Mouse (Mus musculus) hindbrain, embryonic 12.5 days (tissue): ENCODE data around the gene Hoxa4. TPM values are rescaled to one million over a fixed set of nuclear protein-coding genes. Genes with fewer than 3 reads are reported as not detected.

Experiments used
- ATAC-seq: fragments of 200-750 bp; cut with Nextera tagmentation; 2 replicates; pipeline ENCODE4 v1.8.0; 2017; ENCODE audit warnings: moderate TSS enrichment; ENCODE audit not compliant: low FRiP score
- H3K27ac ChIP-seq: fragments of 300-500 bp; sonication (generic); 2 replicates; pipeline ENCODE4 v1.5.1; 2016; ENCODE audit warnings: mild to moderate bottlenecking
- H3K27me3 ChIP-seq: fragments of 300-500 bp; sonication (generic); 2 replicates; pipeline ENCODE4 v1.6.1; 2016; ENCODE audit warnings: mild to moderate bottlenecking
- H3K36me3 ChIP-seq: fragments of 300-500 bp; sonication (generic); 2 replicates; pipeline ENCODE4 v1.6.1; 2016; ENCODE audit warnings: mild to moderate bottlenecking
- H3K4me1 ChIP-seq: fragments of 300-500 bp; sonication (generic); 2 replicates; pipeline ENCODE4 v1.6.1; 2016
- H3K4me2 ChIP-seq: fragments of 300-500 bp; sonication (generic); replicated peaks from 2 replicates; pipeline ENCODE4 v1.6.1; 2016; ENCODE audit warnings: mild to moderate bottlenecking
- H3K4me3 ChIP-seq: fragments of 300-500 bp; sonication (generic); 2 replicates; pipeline ENCODE4 v1.5.1; 2016; ENCODE audit warnings: mild to moderate bottlenecking
- H3K9ac ChIP-seq: fragments of 300-500 bp; sonication (generic); 2 replicates; pipeline ENCODE4 v1.6.1; 2016; ENCODE audit warnings: mild to moderate bottlenecking, moderate library complexity
- H3K9me3 ChIP-seq: fragments of 300-500 bp; sonication (generic); replicated peaks from 2 replicates; pipeline ENCODE4 v1.6.1; 2016; ENCODE audit warnings: mild to moderate bottlenecking
- WGBS: fragments of 180-500 bp; shearing (Covaris S2); methylation state at CpG from one replicate; pipeline ENCODE4 v1.1.7; 2016; 5-methylcytosine and 5-hydroxymethylcytosine counted together
- polyA plus RNA-seq: library from polyadenylated mRNA; unstranded; fragments of >200 nt; fragmentation: Nextera tagmentation; extraction: Ambion mirVana; gene quantifications from 2 replicates; pipeline ENCODE4 v1.2.1, GENCODE M21; 2016

The Hoxa4 gene
- polyA plus RNA-seq, 1 experiment from 2014 or later, result 6.9 TPM

DNA sequence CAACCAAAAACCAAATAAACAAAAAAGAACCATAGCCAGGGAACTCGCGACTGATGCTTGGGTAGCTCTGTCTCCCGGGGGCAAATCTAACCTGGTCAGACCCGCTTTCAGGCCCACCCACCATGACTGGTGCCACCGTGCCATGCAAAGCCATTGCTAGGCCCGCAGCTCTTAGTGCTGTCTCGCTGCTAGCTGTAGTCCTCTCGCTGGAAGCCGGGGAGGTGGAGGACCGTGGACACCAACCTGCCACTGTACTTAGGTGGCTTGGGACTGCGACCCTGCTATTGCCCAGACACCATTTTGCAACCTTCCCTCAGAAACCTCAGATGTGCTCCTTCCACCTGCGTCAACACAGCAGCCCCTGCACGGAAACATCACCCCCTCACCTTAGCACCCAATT, 20.4 kb upstream of the Hoxa4 start:
- Histone ChIP-seq H3K9ac (no peak overlapping the region), H3K36me3 (no peaks in the 10 kb centered on the region), H3K4me2 (peak overlapping the region; percentile 8), H3K27me3 (peaks cover 98% of the 10 kb centered on the region), H3K4me3 (peak overlapping the region; percentile 7; the same call in 1 of the 2 replicates), H3K9me3 (no peaks in the 10 kb centered on the region), H3K4me1 (peaks cover 15% of the 10 kb centered on the region), H3K27ac (no peak overlapping the region)
- 4% methylated on average over 13 of the region's 13 CpGs for WGBS
- ATAC-seq, result no peak

DNA sequence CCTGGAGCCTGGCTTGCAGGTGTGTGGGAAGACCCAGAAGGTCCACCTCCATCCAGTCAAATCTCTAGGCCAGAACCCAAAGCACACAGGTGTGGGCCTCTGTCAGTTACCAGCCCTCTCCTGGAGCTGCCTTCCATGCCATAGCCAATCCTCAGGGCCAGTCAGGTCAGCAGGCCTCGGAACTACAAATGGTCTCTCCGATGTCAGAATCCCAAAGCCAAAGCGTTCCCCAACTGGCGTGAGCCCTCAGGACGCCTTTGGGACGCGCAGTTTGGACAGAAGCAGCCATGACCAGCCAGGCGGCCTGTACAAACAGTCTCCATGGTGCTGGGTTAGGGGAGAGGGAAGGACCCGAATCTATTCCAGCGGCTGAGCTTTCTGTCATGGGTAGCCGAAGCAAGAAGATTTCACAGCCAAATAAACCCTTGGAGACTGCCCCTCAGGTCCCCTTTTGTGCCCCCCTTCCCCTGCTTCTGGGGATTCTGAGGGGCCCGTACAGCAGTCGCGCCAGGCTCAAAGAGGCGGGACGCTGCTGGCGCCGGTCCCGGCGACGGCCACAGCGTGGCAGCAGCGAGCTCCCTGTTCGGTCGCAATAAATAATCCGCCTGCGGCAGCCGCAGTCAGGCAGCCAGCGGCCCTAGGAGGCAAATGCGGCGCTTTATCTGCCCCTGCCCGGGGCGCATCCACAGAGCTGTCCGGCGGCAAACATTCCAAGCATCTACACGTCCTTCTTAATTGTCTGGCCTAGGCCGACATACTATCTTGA, 19.8 kb upstream of the Hoxa4 start:
- Histone ChIP-seq H3K27me3 (peaks cover 98% of the 10 kb centered on the region), H3K4me3 (peak overlapping the region; percentile 7; the same call in 1 of the 2 replicates), H3K36me3 (no peaks in the 10 kb centered on the region), H3K4me1 (peaks cover 11% of the 10 kb centered on the region), H3K4me2 (peak overlapping the region; percentile 8), H3K9ac (no peak overlapping the region), H3K27ac (no peak overlapping the region), H3K9me3 (no peaks in the 10 kb centered on the region)
- peak; percentile 67 for ATAC-seq
- WGBS, result under 1% methylated on average over 37 of the region's 37 CpGs

DNA sequence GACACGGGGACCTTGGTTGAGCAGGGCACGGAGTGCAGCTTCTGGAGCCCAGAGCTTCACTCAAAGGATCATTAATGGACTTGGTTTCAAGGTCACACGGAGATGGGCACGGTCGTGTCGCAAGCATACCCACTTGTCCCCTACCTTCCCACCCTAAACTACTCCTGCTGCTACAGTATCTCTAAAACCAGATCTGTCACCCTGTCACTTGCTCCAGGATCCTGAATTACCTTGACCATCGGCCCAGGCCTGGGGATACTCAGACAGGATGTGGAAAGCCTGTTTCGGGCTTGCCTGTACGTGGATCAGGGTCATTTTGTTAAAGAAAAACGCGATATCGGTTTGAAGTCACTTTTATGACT, 18.1 kb upstream of the Hoxa4 start:
- H3K4me3 ChIP-seq, result no peak overlapping the region
- H3K27me3 ChIP-seq, result peaks cover 98% of the 10 kb centered on the region
- no peak for ATAC-seq
- 9% methylated on average over 12 of the region's 12 CpGs for WGBS
- H3K9ac ChIP-seq, result no peak overlapping the region
- H3K9me3 ChIP-seq, result no peaks in the 10 kb centered on the region
- no peak overlapping the region; the same call in 1 of the 2 replicates for H3K4me2 ChIP-seq
- H3K27ac ChIP-seq, result no peak overlapping the region
- peaks cover 11% of the 10 kb centered on the region for H3K4me1 ChIP-seq
- H3K36me3 ChIP-seq, result no peaks in the 10 kb centered on the region

DNA sequence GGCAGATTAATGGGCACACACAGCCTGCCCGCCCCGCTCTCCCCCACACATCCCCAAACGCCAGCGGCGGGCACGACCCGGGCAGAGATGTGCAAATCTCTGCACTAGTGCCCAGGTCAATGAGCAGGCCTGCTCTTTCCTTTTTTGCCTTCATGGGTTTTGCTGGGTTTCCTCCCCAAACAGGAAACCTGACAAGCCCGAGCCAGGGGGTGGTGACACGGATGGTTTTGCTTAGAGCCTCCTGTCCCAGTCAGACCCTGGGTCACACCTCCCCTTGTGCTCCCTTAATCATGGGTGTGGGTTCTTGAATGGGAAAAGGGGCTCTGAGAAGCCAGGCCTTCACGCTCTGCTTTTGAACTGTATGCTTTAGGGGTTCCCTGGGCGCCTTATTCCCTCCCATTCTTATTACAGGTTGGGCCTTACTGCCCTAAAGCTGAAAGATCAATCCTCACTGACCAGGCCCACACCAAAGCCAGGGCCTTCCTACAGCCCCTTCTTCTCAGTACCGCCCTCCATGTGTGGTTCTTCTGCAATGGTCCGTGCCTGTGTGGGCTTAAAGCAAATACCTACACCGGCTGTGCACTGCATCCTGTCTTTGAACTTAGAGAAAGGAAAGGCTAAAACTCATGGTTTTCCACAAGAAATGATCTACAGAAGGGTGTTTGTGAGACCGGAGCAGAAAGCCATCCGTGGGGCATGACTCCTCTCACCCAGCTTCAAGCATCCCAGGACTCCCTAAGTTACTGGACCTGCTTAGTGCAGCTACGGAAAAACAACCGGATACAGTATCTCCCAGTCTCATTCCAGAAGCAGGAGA, 17.5 kb upstream of the Hoxa4 start:
- no peaks in the 10 kb centered on the region for H3K36me3 ChIP-seq
- 3% methylated on average over 18 of the region's 18 CpGs for WGBS
- peak overlapping the region; percentile 25 for H3K4me3 ChIP-seq
- H3K9me3 ChIP-seq, result no peaks in the 10 kb centered on the region
- peak overlapping the region; percentile 46 for H3K4me2 ChIP-seq
- H3K27me3 ChIP-seq, result peaks cover 97% of the 10 kb centered on the region
- no peak overlapping the region for H3K9ac ChIP-seq
- no peak for ATAC-seq
- H3K4me1 ChIP-seq, result peaks cover 11% of the 10 kb centered on the region
- H3K27ac ChIP-seq, result no peak overlapping the region; the same call in 1 of the 2 replicates

DNA sequence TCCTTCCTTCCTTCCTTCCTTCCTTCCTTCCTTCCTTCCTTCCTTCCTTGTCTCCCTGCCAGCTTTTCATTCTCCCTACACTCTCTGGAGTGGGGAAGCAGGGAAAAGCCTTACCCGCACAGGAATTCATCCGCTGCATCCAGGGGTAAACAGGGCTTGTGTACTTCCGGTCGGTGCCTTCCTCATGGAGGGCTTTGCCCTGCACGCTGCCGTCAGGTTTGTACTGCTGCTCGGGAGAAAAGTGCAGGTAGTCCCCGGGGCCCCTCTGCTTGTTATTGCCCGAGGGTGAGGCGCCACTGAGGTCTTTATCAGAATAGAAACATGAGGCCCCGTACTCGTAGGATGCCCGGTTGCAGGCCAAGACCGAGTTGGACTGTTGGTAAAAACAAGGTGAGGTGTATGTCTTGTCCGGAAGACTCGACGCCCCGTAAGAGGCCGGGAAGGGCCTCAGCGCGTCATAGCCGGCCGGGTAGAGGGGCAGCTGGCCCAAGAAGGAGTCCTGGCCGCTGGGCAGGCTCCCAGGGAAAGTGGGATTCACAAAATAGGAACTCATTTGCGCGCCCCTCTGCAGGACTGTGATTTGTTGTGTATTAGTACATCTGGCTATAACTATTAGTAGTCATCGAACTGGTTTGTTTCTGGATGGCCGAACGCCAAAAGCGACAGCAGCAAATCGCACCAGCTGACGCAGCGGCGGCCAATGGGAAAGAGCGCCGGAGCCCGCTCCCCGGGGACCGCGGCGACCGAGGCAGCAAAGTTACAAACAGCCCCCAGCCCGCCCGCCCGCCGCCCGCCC, 16.7 kb upstream of the Hoxa4 start, which contains the start of gene Hoxa6:
Hoxa6 (minus strand) TSS at position 651 of the 796 bp plus-strand sequence.
- peaks cover 20% of the 10 kb centered on the region for H3K4me1 ChIP-seq
- no peak for ATAC-seq
- H3K9ac ChIP-seq, result 0 out of 2 replicates have a peak within 1 kb of the TSS, but pooled peaks have one; percentile 38
- 1% methylated on average over 46 of the region's 47 CpGs for WGBS
- H3K36me3 ChIP-seq, result no peaks in the 10 kb centered on the region
- peaks cover 97% of the 10 kb centered on the region for H3K27me3 ChIP-seq
- H3K4me3 ChIP-seq, result peak within 1 kb of the TSS; percentile 47
- H3K27ac ChIP-seq, result peak within 1 kb of the TSS; percentile 32
- H3K9me3 ChIP-seq, result no peaks in the 10 kb centered on the region
- peak within 1 kb of the TSS; percentile 46 for H3K4me2 ChIP-seq

DNA sequence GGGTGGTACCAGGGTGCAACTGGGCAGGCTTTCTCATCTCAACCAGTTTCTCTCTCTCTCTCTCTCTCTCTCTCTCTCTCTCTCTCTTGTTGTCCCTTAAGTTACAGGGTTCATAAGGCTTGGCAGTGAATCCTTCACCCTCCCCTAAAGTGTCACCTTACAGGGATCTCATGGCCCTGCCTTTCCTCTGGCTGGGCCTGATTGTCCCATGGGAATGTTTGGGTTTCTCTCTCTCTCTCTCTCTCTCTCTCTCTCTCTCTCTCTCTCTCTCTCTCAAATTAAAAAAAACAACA, 16.1 kb upstream of the Hoxa4 start:
- Histone ChIP-seq H3K4me3 (peak overlapping the region; percentile 47; the same call in 1 of the 2 replicates), H3K9ac (no peak overlapping the region), H3K36me3 (no peaks in the 10 kb centered on the region), H3K27me3 (peaks cover 97% of the 10 kb centered on the region), H3K9me3 (no peaks in the 10 kb centered on the region), H3K27ac (no peak overlapping the region), H3K4me2 (peak overlapping the region; percentile 46), H3K4me1 (peaks cover 17% of the 10 kb centered on the region)
- no peak for ATAC-seq

DNA sequence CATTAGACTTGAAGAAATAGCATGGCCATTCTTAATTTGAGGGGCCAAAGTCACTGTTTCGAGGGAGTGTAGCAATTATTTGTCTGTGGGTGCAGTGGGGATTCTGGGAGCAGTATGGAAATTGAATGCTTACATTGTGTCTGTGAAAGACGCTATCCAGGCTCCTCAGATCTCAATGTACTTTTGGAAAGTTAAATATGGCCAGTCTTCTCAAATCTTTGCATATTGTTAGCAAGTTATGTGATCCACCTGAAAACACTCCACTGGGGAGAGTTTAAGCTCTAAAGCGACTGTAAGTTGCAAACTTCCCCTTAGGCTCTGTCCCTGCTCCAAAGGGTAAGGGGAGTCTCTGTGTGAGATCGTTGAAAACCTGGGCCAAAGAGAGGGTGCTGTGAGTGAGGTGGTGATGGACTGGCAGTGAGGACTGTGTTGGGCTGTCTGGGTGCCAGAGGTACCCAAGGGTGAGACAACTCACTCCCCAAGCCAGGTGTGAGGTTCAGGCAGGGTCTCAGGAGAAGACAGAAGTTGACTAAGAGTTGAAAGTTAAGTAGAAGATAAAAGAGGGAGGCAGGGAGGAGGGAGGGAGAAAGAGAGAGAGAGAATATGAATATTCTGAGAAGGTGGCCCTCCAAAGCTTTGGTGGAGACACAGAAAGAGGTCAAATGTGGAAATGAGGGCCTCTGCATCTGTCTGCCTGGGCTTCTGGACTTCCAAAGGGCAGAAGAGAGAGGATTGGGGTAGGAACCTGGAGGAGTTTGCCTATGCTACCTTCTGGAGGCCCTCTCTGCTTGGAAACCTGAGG, 15.5 kb upstream of the Hoxa4 start:
- Histone ChIP-seq H3K4me3 (peak overlapping the region; percentile 47), H3K27ac (no peak overlapping the region), H3K9me3 (no peaks in the 10 kb centered on the region), H3K27me3 (peaks cover 96% of the 10 kb centered on the region), H3K4me1 (peaks cover 17% of the 10 kb centered on the region), H3K9ac (no peak overlapping the region), H3K36me3 (no peaks in the 10 kb centered on the region), H3K4me2 (peak overlapping the region; percentile 46)
- WGBS, result 1% methylated on average over 4 of the region's 4 CpGs
- no peak for ATAC-seq

DNA sequence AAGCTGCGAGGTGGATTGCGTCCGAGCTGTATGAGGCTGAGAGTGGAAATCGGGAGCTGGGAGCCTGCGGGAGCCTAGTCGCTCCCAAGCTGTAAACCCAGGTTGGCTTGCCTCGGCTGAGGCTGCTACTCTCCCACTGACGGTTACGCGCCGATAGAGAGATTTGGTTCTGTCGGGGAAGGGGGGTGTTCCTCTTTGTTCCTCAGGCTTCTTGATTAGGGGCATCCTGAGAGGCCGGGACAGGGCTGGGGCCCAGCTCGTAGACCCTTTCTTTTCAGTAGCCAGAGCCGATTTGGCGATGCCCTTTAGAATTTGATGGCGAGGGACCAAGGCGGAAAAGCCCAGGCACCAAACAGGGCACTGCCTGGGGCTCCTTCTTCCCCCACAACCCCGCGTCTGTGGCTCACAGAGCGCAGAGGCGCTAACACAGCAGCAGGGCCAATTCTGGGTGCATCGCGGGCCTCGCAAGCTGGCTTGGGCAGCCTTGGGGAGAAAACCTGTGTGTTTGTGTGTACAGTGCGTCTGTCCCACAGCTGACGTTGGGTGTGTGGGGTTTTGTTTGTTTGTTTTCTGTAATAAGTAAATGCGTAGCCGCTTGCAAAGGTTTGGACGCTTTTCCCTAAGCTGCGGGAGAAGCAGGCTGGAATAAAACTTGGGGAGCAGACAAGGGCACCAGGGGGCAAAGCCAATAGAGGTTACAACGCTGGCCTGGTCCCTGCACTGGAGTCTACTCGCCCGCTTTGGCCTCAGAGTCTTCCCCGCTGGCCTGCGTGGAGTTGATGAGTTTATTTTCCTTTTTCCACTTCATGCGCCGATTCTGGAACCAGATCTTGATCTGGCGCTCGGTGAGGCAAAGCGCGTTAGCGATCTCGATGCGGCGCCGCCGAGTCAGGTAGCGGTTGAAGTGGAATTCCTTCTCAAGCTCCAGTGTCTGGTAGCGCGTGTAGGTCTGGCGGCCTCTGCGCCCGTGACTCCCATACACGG, 14.4 kb upstream of the Hoxa4 start:
- WGBS, result under 1% methylated on average over 55 of the region's 55 CpGs
- ATAC-seq, result no peak
- Histone ChIP-seq H3K9ac (peak overlapping the region; percentile 56), H3K9me3 (no peaks in the 10 kb centered on the region), H3K4me1 (peaks cover 14% of the 10 kb centered on the region), H3K27ac (peak overlapping the region; percentile 71), H3K4me2 (peak overlapping the region; percentile 46), H3K4me3 (peak overlapping the region; percentile 47), H3K36me3 (no peaks in the 10 kb centered on the region), H3K27me3 (peaks cover 96% of the 10 kb centered on the region)

DNA sequence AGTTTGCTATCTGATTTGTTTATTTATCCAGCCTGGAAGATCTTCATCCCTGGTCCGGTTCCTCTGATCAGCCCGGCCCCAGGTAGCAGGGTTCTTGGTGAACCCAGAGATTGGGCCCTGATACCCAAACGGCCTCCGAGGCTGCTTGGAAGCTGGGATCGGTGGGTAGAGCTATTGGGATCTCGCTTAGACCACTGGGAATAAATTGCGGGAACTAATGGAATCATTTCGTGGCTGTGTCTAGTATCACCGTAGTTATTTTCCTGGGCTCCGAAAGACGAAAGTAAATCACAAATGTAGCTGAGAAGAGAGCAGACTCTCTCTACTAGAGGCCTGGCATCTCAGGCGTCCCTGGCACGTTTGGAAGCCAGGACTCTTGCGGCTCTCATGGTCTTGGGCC, 13.7 kb upstream of the Hoxa4 start:
- peak overlapping the region; percentile 56 for H3K9ac ChIP-seq
- H3K27ac ChIP-seq, result peak overlapping the region; percentile 71
- H3K9me3 ChIP-seq, result no peaks in the 10 kb centered on the region
- peaks cover 98% of the 10 kb centered on the region for H3K27me3 ChIP-seq
- WGBS, result 4% methylated on average over 14 of the region's 14 CpGs
- peaks cover 14% of the 10 kb centered on the region for H3K4me1 ChIP-seq
- peak overlapping the region; percentile 47 for H3K4me3 ChIP-seq
- ATAC-seq, result no peak
- no peaks in the 10 kb centered on the region for H3K36me3 ChIP-seq
- H3K4me2 ChIP-seq, result peak overlapping the region; percentile 46

DNA sequence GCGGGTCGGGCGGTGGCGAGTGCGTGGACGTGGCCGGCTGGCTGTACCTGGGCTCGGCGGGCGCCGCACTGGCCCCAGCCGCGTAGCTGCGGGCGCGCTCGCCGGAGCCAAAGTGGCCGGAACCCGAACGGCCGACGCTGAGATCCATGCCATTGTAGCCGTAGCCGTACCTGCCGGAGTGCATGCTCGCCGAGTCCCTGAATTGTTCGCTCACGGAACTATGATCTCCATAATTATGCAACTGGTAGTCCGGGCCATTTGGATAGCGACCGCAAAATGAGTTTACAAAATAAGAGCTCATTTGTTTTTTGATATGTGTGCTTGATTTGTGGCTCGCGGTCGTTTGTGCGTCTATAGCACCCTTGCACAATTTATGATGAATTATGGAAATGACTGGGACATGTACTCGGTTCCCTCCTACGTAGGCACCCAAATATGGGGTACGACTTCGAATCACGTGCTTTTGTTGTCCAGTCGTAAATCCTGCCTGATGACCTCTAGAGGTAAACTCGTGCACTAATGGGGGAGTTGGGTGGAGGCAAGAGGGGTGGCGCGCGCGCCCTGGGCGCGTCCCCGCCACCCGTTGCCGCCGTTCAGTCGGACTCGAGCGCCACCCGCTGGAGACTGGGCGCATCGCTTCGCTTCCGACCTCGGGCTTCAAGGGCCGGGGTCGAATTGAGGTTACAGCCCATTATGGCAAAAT, 12.6 kb upstream of the Hoxa4 start, which contains the start of gene Hoxa5:
Hoxa5 (minus strand) TSS at position 538 of the 703 bp plus-strand sequence.
- Histone ChIP-seq H3K9ac (peak within 1 kb of the TSS; percentile 65), H3K27me3 (peaks cover 98% of the 10 kb centered on the region), H3K4me1 (peaks cover 14% of the 10 kb centered on the region), H3K4me3 (peak within 1 kb of the TSS; percentile 47), H3K36me3 (no peaks in the 10 kb centered on the region), H3K4me2 (peak within 1 kb of the TSS; percentile 46), H3K9me3 (no peaks in the 10 kb centered on the region), H3K27ac (peak within 1 kb of the TSS; percentile 80)
- ATAC-seq, result peak; percentile 20
- WGBS, result under 1% methylated on average over 64 of the region's 65 CpGs
